Mouse (Mus musculus) lung, postnatal 25 days (tissue): ENCODE results near the gene 4933415A04Rik.

Experiments used
- DNase-seq: peaks from one replicate; pipeline ENCODE4 v3.0.0; 2022; ENCODE audit warnings: low spot score

Gene 4933415A04Rik

GRCm38 (mm10) chr11:43586324-43587090 is at the start of gene 4933415A04Rik:
TSS of gene 4933415A04Rik (plus strand) at chr11:43587040.
- peak; percentile 72 for DNase-seq

DNA sequence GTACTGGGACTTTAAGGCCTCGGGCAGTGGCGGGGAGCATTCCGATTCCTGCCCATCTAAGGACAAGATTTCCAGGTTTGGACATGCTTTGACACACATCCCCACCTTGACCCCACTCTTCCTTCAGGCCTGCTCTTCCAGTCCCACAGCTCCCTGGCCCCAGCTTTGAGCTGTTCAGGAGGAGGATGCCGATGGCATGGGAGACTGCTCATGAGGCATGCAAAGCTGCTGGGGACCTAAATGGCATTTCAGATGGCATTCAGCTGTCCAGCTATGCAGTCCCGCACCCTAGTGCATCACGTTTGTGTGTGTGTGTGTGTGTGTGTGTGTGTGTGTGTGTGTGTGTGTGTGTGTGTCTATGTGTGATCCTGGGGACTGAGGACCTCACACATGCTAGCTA is 49.8 kb upstream of the 4933415A04Rik start:
- DNase-seq, result no peak

- DNase-seq, result no peak
Observed at GRCm38 (mm10) chr11:43539863-43540262, 47.0 kb upstream of the 4933415A04Rik start.

DNA sequence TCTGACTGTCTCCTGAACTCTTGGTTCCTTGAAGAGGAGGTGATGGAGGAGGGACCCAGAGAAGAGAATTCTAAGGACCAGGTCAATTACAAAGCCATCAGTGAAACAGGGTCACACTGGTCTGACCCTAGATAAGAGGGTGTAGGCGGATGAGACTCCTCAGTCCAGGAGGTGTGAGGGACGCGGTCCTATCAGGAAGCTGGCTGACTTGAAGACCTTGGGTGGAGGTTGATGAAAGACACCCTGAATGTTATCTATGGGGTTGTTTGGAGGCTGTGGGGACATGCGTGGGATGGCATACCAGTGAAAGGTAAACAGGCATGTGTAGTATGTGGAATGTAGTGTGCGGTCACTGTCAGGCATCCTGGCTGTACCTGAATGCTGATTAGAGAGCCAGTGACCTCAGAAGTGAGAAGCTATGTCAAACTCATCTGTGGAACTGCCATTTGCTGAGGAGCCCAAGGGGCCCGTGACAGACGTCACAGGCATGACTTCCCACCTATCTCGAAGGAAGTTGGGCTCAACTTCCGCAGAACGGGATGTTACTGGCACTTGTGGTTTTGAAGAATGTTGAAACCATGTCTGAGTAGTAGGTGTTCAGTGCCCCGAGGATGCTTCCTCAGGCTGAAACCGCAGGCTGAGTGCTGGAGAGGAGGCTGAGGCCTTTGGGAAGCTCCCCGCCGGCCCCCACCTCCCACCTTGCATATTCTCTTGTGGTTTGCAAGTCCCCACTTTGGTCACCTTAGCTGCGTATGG is 43.0 kb upstream of the 4933415A04Rik start:
- DNase-seq, result peak; percentile 17

DNA sequence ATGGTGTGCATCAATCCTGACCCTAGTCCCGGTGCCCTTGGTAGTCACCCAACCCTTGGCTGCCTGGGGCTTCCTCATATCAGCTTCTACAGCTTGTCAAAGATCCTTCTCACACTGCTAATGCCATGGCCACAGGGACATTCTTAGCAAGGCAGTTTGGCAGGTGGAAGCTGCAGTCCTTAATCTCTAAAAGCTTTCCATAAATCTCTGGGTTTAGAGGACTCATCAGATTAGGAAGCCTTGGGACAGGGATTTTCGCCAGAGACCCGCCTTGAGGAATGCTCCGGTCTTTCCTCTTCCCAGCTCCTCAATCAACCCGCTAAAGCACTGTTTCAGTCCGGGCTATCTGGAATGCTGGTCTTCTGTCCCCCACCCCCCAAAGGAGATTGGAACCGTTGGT is 42.0 kb upstream of the 4933415A04Rik start:
- no peak for DNase-seq

DNA sequence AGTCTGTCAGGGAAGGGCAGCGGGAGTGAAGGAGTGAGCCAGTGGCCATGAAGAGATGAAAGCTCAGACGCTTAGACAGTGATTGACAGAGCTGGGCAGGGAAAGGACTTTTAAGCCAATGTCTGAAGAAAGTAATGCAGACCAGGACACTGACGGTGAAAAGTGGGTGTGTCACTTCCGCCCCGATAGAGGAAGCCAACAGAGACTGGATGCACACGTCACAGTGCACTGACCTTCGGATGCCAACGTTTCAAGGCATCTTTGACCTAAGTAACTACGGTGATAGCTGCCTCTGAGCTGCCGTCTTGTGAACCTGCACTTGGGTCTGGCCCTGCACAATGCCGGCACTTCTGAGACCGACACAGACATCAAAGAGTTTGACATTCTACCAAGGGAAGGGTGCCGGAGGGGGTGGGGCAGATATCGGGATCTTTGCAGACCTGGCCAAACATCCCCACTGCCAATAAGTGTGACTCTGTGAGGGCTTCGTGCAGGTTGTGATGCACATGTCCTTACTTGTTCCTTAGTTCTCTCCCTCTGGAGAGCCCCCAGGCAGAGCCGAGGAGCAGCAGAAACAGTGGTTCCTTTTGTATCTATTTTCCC is 40.9 kb upstream of the 4933415A04Rik start:
- no peak for DNase-seq

DNA sequence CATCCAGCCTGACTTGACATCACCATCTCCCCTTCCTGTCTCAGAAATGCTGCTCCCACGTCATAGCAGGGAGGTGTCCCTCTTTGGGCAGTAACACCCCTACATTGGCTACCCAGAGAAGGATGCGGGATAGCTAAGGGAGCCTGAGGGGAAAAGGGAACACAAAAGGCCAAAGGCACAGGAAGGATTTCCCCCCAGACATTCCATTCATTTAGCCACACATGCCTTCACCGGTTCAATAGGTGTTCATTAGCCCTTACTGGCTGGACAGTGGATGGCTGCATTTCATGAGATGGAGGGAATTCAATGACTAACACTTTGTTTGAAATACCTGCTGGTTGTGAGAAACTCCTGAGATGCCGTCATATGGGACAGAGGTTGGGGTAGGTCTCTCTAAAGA is 40.2 kb upstream of the 4933415A04Rik start:
- no peak for DNase-seq

GRCm38 (mm10) chr11:43548148-43548547 is 38.7 kb upstream of the 4933415A04Rik start:
- DNase-seq, result peak; percentile 47

- DNase-seq, result peak; percentile 15
Observed at GRCm38 (mm10) chr11:43548657-43549435, 38.0 kb upstream of the 4933415A04Rik start.

- DNase-seq, result peak; percentile 57
Observed at GRCm38 (mm10) chr11:43549701-43550100, 37.1 kb upstream of the 4933415A04Rik start.

- no peak for DNase-seq
Observed at GRCm38 (mm10) chr11:43551756-43552155, 35.1 kb upstream of the 4933415A04Rik start.

DNA sequence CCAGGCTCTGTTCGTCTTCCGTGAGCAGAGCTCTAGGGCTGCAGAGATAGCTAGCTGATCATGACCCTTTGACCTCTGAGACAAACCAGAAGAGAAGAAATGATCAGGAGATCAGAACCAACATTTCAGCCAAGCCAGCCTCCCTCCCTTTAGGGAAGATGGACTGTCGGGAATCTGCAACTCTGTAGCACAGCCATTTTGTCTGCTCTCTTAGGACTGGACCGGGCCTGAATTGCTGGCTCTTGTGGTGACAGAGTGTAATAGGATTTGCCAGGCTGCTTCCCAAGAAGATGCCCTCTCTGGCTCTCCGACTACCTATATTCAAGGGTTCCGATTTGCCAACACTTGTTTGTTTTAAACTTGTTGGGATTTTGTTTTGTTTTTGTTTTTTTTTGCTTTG is 34.2 kb upstream of the 4933415A04Rik start:
- DNase-seq, result no peak

GRCm38 (mm10) chr11:43556538-43556937 is 30.3 kb upstream of the 4933415A04Rik start:
- DNase-seq, result no peak

DNA sequence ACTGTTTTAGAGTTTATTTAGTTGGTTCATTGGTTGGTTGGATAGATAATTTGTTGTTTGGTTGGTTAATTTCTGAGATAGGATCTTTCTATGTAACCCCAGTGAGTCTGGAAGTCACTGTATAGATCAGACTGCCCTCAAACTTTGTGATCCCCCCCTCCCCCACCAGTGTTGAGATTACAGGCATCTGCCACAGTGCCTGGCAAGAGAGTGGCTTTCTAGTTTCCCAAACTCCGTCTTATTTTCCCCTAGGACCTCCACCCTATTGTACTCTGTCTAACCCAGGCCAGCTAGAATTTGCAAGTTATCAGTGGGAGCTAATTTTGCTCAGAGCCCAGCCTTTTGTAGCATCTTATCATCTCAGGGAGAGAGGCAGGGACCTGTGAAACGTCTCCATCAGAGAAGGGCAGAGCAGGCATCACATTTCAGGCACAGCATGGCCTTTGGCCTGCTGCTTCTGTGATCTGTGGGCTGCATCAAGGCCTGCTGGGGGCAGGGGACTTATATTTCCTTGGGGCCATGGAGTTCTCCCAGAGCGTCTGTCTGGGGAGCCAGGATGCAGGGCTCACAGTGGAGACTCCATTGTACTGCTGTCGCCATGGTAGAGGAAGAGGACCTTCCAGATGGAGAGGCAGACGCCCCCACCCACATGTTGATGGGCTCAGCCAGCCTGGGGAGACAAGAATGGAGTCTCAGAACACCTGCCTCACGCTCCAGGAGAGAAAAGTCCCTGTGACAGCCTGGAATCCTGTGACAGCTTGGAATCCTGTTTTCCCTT is 27.1 kb upstream of the 4933415A04Rik start:
- DNase-seq, result no peak

DNA sequence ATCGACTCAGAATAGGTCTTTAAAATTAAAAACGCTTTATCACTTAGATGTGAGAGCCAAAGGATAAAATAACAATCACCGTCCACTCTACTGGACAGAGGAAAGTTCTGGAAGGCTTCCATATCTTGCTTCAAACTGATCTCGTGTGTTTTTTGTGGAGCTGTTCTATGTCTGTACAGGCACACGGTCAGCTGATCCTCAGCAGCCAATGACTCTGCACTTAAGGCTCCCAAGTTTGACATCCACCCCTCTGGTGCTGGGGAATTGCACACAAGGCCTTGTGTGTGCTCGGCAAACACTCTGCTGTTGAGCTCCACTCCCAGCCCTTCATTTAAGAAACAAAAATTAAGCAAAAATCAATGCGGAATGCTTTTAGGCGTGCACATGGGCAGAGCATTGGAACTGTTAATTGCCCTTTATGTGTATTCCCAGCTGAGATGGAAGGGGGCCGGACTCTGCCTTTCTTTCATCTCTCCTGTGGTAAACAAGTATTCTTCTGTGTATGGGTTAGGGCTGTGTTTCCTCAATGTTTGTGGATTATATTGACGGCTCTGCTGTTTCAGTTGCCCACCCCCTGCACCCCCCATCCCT is 23.1 kb upstream of the 4933415A04Rik start:
- no peak for DNase-seq

- no peak for DNase-seq
Observed at GRCm38 (mm10) chr11:43565414-43565813, 21.4 kb upstream of the 4933415A04Rik start.

GRCm38 (mm10) chr11:43565852-43566251 is 21.0 kb upstream of the 4933415A04Rik start:
- no peak for DNase-seq

DNA sequence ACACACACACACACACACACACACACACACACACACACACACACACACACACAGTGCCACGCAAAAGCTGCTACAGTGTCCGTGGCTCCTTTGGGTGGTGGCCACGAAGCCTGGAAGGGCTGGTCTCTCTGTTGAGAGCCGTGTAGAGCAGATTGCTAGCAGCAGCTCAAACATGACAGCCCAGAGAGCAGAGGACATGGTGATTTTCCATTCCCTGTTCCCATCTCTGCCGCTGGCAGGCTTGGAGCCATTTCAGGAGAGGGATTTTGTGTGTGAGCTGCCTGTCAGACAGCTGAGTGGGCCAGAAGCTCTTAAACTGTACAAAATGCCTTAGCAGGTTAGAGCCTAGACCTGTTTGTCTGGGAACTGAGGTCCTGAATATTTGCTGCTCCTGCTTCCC is 20.1 kb upstream of the 4933415A04Rik start:
- no peak for DNase-seq

GRCm38 (mm10) chr11:43568263-43568662 is 18.6 kb upstream of the 4933415A04Rik start:
- DNase-seq, result no peak

DNA sequence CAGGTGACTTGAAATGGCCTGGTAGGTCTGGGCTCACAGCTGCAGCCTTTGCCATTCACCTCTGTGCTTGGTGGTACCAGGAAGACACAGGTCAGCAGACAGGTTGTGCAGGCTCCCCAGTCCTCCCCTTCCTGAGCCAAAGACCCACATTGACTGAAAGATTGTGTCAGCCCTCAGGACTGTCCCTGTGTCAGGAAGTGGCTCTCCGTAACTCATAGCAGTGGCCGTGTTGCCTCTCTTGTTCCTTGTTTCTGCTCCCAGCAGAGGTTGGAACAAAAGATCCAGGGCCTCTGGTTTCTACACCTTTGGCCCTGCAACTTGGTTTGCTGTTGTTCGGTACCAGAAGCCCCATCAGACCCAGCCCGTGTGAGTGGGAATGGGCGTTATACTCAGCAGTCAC is 17.7 kb upstream of the 4933415A04Rik start:
- DNase-seq, result no peak

- DNase-seq, result peak; percentile 90
Observed at GRCm38 (mm10) chr11:43569595-43569994, 17.2 kb upstream of the 4933415A04Rik start.
